Mouse (Mus musculus) cerebellum, postnatal 10 days (tissue): ENCODE measurements around the gene Ash1l.

Source experiments
- DNase-seq, 2 experiments: peaks; one replicate each; pipeline ENCODE4 v3.0.0; 2021; ENCODE audit warnings: mixed read lengths in 2 of 2

Gene Ash1l

GRCm38 (mm10) chr3:89092509-89093090 is 142.2 kb downstream of the Ash1l start:
- DNase-seq = no peak

- DNase-seq = peak; percentile 97 to 98
Observed at GRCm38 (mm10) chr3:89093175-89093574, 142.8 kb downstream of the Ash1l start, which contains the start of gene Rusc1. Gene Rusc1 (minus strand): TSS chr3:89093311.

GRCm38 (mm10) chr3:89094021-89094420 is 143.6 kb downstream of the Ash1l start:
- DNase-seq = no peak

GRCm38 (mm10) chr3:89100811-89101210 is 150.4 kb downstream of the Ash1l start, which contains the start of gene Gm43738:
Gene Gm43738 (minus strand): TSS chr3:89101099.
- peak; percentile 64 to 69 for DNase-seq

- peak in 1 of 2 experiments; percentile 71 for DNase-seq
Observed at GRCm38 (mm10) chr3:89101459-89101811, 151.0 kb downstream of the Ash1l start.

- peak; percentile 96 to 98 for DNase-seq
Observed at GRCm38 (mm10) chr3:89101812-89102494, 151.5 kb downstream of the Ash1l start, which contains the start of gene Fdps. Gene Fdps (minus strand): TSS chr3:89101959.

GRCm38 (mm10) chr3:89102495-89103290 is 152.3 kb downstream of the Ash1l start:
- DNase-seq = no peak

- DNase-seq = no peak
Observed at GRCm38 (mm10) chr3:89103291-89103595, 152.8 kb downstream of the Ash1l start.

- DNase-seq = no peak
Observed at GRCm38 (mm10) chr3:89106881-89107280, 156.5 kb downstream of the Ash1l start.

- DNase-seq = no peak
Observed at GRCm38 (mm10) chr3:89107545-89107944, 157.1 kb downstream of the Ash1l start.

GRCm38 (mm10) chr3:89108146-89108545 is 157.7 kb downstream of the Ash1l start:
- no peak for DNase-seq

- DNase-seq = no peak
Observed at GRCm38 (mm10) chr3:89113058-89113457, 162.6 kb downstream of the Ash1l start.

- peak; percentile 64 to 75 for DNase-seq
Observed at GRCm38 (mm10) chr3:89115522-89115921, 165.1 kb downstream of the Ash1l start.

GRCm38 (mm10) chr3:89123313-89123712 is 172.9 kb downstream of the Ash1l start:
- no peak for DNase-seq

- DNase-seq = no peak
Observed at GRCm38 (mm10) chr3:89124241-89124640, 173.8 kb downstream of the Ash1l start.

GRCm38 (mm10) chr3:89125981-89126380 is 175.6 kb downstream of the Ash1l start:
- no peak for DNase-seq
